Mouse (Mus musculus): ENCODE data around the gene Arap1. TPM values are rescaled to one million over a fixed set of nuclear protein-coding genes. Genes with fewer than 3 reads are reported as not detected.

Arap1 gene
- polyA plus RNA-seq, 1 experiment from 2014 or later = 14.5 TPM

DNA sequence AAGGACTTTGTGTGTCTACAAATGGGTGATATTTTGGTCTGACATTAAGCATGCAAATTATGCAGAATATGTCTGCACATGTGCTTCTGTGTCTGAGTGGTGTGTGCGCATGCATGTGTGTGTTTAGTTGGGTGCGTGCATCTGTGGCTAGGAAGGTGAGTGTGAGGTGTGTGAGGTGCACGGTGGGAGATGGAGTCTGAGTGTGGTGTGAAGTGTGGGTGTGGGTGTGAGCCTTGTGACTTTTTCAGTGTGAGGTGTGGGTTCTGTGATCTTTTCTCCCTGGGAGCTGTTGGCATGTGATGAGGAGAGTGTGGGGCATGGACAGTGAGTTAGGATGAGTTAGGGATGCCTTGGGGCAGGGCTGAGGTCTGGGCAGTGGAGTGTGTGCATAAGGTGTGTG is 105.4 kb downstream of the Arap1 start:
- H3K9me3 ChIP-seq (ENCODE audit: control insufficient read depth, low read length) = no peaks in the 10 kb centered on the region
- no peaks in the 10 kb centered on the region for H3K36me3 ChIP-seq (ENCODE audit: control insufficient read depth, insufficient read depth, low read length)
- H3K4me2 ChIP-seq (ENCODE audit: low read depth, low read length, severe bottlenecking) = no peak overlapping the region
- H3K9ac ChIP-seq (ENCODE audit: low read length) = no peak overlapping the region
- WGBS = 96% methylated on average over 3 of the region's 3 CpGs
- no peak overlapping the region for H3K27ac ChIP-seq (ENCODE audit: low read depth, low read length)
- ATAC-seq (replicated peaks; ENCODE audit: low FRiP score) = no peak
- no peak overlapping the region for H3K4me3 ChIP-seq (ENCODE audit: low read depth, low read length)
- peaks cover 10% of the 10 kb centered on the region for H3K27me3 ChIP-seq (ENCODE audit: control insufficient read depth, insufficient read depth, low read length)
- no peaks in the 10 kb centered on the region; the same call in none of the 2 replicates for H3K4me1 ChIP-seq (replicated peaks; ENCODE audit: control insufficient read depth, insufficient read depth, low read length)
- DNase-seq (ENCODE audit: low spot score) = no peak

GRCm38 (mm10) chr7:101453725-101454124 is 105.9 kb downstream of the Arap1 start:
- DNase-seq (ENCODE audit: low spot score) (no peak), ATAC-seq (replicated peaks; ENCODE audit: low FRiP score) (no peak)
- WGBS = 19% methylated on average over 8 of the region's 8 CpGs
- H3K27me3 ChIP-seq (ENCODE audit: control insufficient read depth, insufficient read depth, low read length) = peaks cover 10% of the 10 kb centered on the region
- H3K4me1 ChIP-seq (replicated peaks; ENCODE audit: control insufficient read depth, insufficient read depth, low read length) = no peaks in the 10 kb centered on the region; the same call in none of the 2 replicates
- H3K9ac ChIP-seq (ENCODE audit: low read length) = no peak overlapping the region
- H3K27ac ChIP-seq (ENCODE audit: low read depth, low read length) = no peak overlapping the region
- H3K4me2 ChIP-seq (ENCODE audit: low read depth, low read length, severe bottlenecking) = no peak overlapping the region
- H3K4me3 ChIP-seq (ENCODE audit: low read depth, low read length) = no peak overlapping the region
- H3K36me3 ChIP-seq (ENCODE audit: control insufficient read depth, insufficient read depth, low read length) = no peaks in the 10 kb centered on the region
- H3K9me3 ChIP-seq (ENCODE audit: control insufficient read depth, low read length) = no peaks in the 10 kb centered on the region

GRCm38 (mm10) chr7:101454479-101454878 is 106.6 kb downstream of the Arap1 start:
- Histone ChIP-seq H3K27ac (ENCODE audit: low read depth, low read length) (no peak overlapping the region), H3K27me3 (ENCODE audit: control insufficient read depth, insufficient read depth, low read length) (peaks cover 10% of the 10 kb centered on the region), H3K9ac (ENCODE audit: low read length) (no peak overlapping the region), H3K9me3 (ENCODE audit: control insufficient read depth, low read length) (no peaks in the 10 kb centered on the region), H3K4me1 (replicated peaks; ENCODE audit: control insufficient read depth, insufficient read depth, low read length) (no peaks in the 10 kb centered on the region; the same call in none of the 2 replicates), H3K4me2 (ENCODE audit: low read depth, low read length, severe bottlenecking) (no peak overlapping the region), H3K36me3 (ENCODE audit: control insufficient read depth, insufficient read depth, low read length) (no peaks in the 10 kb centered on the region), H3K4me3 (ENCODE audit: low read depth, low read length) (no peak overlapping the region)
- ATAC-seq (replicated peaks; ENCODE audit: low FRiP score) (no peak), DNase-seq (ENCODE audit: low spot score) (no peak)
- WGBS = 90% methylated on average over 9 of the region's 9 CpGs

DNA sequence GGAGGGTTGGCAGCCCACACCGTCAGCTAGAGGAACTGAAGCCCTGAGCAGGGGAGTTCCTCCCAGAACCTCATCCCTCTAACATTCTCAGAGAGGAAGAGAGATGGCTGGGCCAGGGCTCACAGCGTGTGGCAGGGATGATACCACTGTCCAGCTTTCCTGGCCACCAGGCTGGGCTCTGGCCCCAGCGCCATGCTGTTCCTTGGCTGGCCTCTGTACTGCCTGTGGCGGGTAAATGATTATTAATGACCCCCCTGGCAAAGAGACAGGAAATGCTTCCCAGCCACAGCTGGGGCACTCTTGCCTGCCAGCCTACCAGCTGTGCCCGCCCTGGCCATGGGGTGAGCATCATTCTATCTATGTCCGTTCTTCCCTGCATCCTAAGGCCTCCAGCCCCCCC is 107.3 kb downstream of the Arap1 start:
- no peaks in the 10 kb centered on the region for H3K36me3 ChIP-seq (ENCODE audit: control insufficient read depth, insufficient read depth, low read length)
- no peaks in the 10 kb centered on the region; the same call in none of the 2 replicates for H3K4me1 ChIP-seq (replicated peaks; ENCODE audit: control insufficient read depth, insufficient read depth, low read length)
- peaks cover 10% of the 10 kb centered on the region for H3K27me3 ChIP-seq (ENCODE audit: control insufficient read depth, insufficient read depth, low read length)
- no peak for ATAC-seq (replicated peaks; ENCODE audit: low FRiP score)
- no peak overlapping the region for H3K9ac ChIP-seq (ENCODE audit: low read length)
- no peak overlapping the region for H3K4me3 ChIP-seq (ENCODE audit: low read depth, low read length)
- no peak overlapping the region for H3K27ac ChIP-seq (ENCODE audit: low read depth, low read length)
- no peaks in the 10 kb centered on the region for H3K9me3 ChIP-seq (ENCODE audit: control insufficient read depth, low read length)
- DNase-seq (ENCODE audit: low spot score) = no peak
- 88% methylated on average over 6 of the region's 6 CpGs for WGBS
- H3K4me2 ChIP-seq (ENCODE audit: low read depth, low read length, severe bottlenecking) = no peak overlapping the region

GRCm38 (mm10) chr7:101456318-101456717 is 108.5 kb downstream of the Arap1 start:
- Histone ChIP-seq H3K27ac (ENCODE audit: low read depth, low read length) (no peak overlapping the region), H3K27me3 (ENCODE audit: control insufficient read depth, insufficient read depth, low read length) (peaks cover 10% of the 10 kb centered on the region), H3K9ac (ENCODE audit: low read length) (no peak overlapping the region), H3K36me3 (ENCODE audit: control insufficient read depth, insufficient read depth, low read length) (no peaks in the 10 kb centered on the region), H3K4me3 (ENCODE audit: low read depth, low read length) (no peak overlapping the region), H3K4me2 (ENCODE audit: low read depth, low read length, severe bottlenecking) (no peak overlapping the region), H3K4me1 (replicated peaks; ENCODE audit: control insufficient read depth, insufficient read depth, low read length) (peaks cover 3% of the 10 kb centered on the region; the same call in 1 of the 2 replicates), H3K9me3 (ENCODE audit: control insufficient read depth, low read length) (no peaks in the 10 kb centered on the region)
- 80% methylated on average over 4 of the region's 4 CpGs for WGBS
- DNase-seq (ENCODE audit: low spot score) = no peak
- ATAC-seq (replicated peaks; ENCODE audit: low FRiP score) = no peak

DNA sequence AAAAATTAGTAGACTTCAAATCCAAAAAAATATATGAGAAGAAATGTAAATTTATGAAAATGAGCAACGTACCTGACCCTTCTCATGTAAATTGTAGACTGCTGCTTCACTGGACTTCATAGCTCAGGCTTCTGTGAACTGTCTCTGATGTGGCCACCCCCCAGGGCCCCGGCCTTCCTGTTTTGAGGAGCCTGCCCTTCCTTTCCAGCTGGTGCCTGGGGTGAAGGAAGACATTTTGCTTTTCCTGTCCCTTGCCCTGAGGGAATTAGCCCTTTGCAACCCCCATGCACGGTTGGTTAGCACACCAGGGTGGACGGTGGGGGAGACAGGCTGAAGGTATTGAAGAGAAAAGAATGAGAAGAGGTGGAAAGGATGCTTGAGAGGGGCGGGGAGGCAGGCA is 108.9 kb downstream of the Arap1 start:
- ATAC-seq (replicated peaks; ENCODE audit: low FRiP score) (no peak), DNase-seq (ENCODE audit: low spot score) (no peak)
- Histone ChIP-seq H3K9me3 (ENCODE audit: control insufficient read depth, low read length) (no peaks in the 10 kb centered on the region), H3K27ac (ENCODE audit: low read depth, low read length) (no peak overlapping the region), H3K4me3 (ENCODE audit: low read depth, low read length) (no peak overlapping the region), H3K4me2 (ENCODE audit: low read depth, low read length, severe bottlenecking) (no peak overlapping the region), H3K27me3 (ENCODE audit: control insufficient read depth, insufficient read depth, low read length) (peaks cover 6% of the 10 kb centered on the region), H3K4me1 (replicated peaks; ENCODE audit: control insufficient read depth, insufficient read depth, low read length) (peaks cover 3% of the 10 kb centered on the region; the same call in 1 of the 2 replicates), H3K36me3 (ENCODE audit: control insufficient read depth, insufficient read depth, low read length) (no peaks in the 10 kb centered on the region), H3K9ac (ENCODE audit: low read length) (no peak overlapping the region)
- 29% methylated on average over 5 of the region's 5 CpGs for WGBS

GRCm38 (mm10) chr7:101457283-101457682 is 109.4 kb downstream of the Arap1 start:
- no peak for DNase-seq (ENCODE audit: low spot score)
- Histone ChIP-seq H3K4me3 (ENCODE audit: low read depth, low read length) (no peak overlapping the region), H3K36me3 (ENCODE audit: control insufficient read depth, insufficient read depth, low read length) (no peaks in the 10 kb centered on the region), H3K27ac (ENCODE audit: low read depth, low read length) (no peak overlapping the region), H3K27me3 (ENCODE audit: control insufficient read depth, insufficient read depth, low read length) (peaks cover 3% of the 10 kb centered on the region), H3K9me3 (ENCODE audit: control insufficient read depth, low read length) (no peaks in the 10 kb centered on the region), H3K4me2 (ENCODE audit: low read depth, low read length, severe bottlenecking) (no peak overlapping the region), H3K9ac (ENCODE audit: low read length) (no peak overlapping the region), H3K4me1 (replicated peaks; ENCODE audit: control insufficient read depth, insufficient read depth, low read length) (peaks cover 3% of the 10 kb centered on the region; the same call in 1 of the 2 replicates)
- no peak for ATAC-seq (replicated peaks; ENCODE audit: low FRiP score)
- 78% methylated on average over 5 of the region's 5 CpGs for WGBS

DNA sequence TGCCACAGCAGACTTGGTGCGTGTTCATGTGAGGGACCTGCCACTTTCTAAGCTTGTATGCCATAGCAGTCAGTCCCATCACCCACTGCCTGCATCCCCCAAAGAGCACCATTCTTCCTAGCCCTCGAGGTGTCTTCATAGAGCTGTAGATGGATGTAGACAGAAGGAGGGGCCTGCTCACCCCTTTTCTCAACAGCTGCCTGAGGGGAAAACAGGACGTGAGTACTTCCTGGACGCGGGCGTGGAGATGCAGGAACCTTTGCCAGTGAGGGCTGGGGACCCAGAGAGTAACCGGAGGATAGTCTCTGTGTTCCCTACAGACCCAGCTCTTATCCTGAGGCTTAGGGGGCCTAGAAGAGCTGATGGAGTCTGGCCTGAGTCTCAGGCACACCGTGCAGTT is 109.9 kb downstream of the Arap1 start:
- Histone ChIP-seq H3K4me1 (replicated peaks; ENCODE audit: control insufficient read depth, insufficient read depth, low read length) (peaks cover 3% of the 10 kb centered on the region; the same call in 1 of the 2 replicates), H3K27ac (ENCODE audit: low read depth, low read length) (no peak overlapping the region), H3K9ac (ENCODE audit: low read length) (no peak overlapping the region), H3K4me3 (ENCODE audit: low read depth, low read length) (no peak overlapping the region), H3K9me3 (ENCODE audit: control insufficient read depth, low read length) (no peaks in the 10 kb centered on the region), H3K27me3 (ENCODE audit: control insufficient read depth, insufficient read depth, low read length) (0 out of 2 replicates have a peak, but pooled peaks cover 2% of the 10 kb centered on the region), H3K4me2 (ENCODE audit: low read depth, low read length, severe bottlenecking) (no peak overlapping the region), H3K36me3 (ENCODE audit: control insufficient read depth, insufficient read depth, low read length) (no peaks in the 10 kb centered on the region)
- WGBS = 71% methylated on average over 8 of the region's 8 CpGs
- no peak for ATAC-seq (replicated peaks; ENCODE audit: low FRiP score)
- DNase-seq (ENCODE audit: low spot score) = no peak

GRCm38 (mm10) chr7:101458278-101458781 is 110.5 kb downstream of the Arap1 start:
- no peak overlapping the region for H3K4me2 ChIP-seq (ENCODE audit: low read depth, low read length, severe bottlenecking)
- ATAC-seq (replicated peaks; ENCODE audit: low FRiP score) = no peak
- H3K9ac ChIP-seq (ENCODE audit: low read length) = no peak overlapping the region
- H3K36me3 ChIP-seq (ENCODE audit: control insufficient read depth, insufficient read depth, low read length) = no peaks in the 10 kb centered on the region
- 0 out of 2 replicates have a peak, but pooled peaks cover 2% of the 10 kb centered on the region for H3K27me3 ChIP-seq (ENCODE audit: control insufficient read depth, insufficient read depth, low read length)
- no peaks in the 10 kb centered on the region for H3K9me3 ChIP-seq (ENCODE audit: control insufficient read depth, low read length)
- peaks cover 3% of the 10 kb centered on the region; the same call in 1 of the 2 replicates for H3K4me1 ChIP-seq (replicated peaks; ENCODE audit: control insufficient read depth, insufficient read depth, low read length)
- 76% methylated on average over 4 of the region's 4 CpGs for WGBS
- no peak overlapping the region for H3K4me3 ChIP-seq (ENCODE audit: low read depth, low read length)
- no peak for DNase-seq (ENCODE audit: low spot score)
- no peak overlapping the region for H3K27ac ChIP-seq (ENCODE audit: low read depth, low read length)

Measured in forebrain, embryonic 11.5 days (tissue).